Mouse (Mus musculus): ENCODE data around the gene Rhox4c.
"Not testable (repeated sequence)": the region's sequence is repeated elsewhere in the genome, so short reads cannot be mapped to it uniquely, and the experiment has no call there.

Rhox4c gene

DNA sequence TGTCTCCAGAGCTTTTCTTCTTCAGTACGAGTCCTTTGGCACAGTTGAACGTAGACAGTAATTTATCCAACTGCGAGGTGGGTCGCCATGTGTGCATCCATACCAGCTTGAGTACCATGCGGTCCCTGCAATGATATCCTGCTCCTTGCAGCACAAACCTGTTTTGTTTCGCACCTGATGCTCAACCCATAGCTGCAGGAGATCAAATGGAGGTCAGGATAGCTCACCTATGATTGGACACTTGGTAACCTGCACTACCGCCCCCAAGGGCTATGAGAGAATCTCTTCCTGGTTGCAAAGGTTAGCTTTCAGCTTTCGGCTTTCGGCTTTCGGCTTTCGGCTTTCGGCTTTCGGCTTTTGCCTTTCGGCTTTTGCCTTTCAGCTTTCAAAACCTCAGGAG lies at the start of gene Rhox4c:
TSS of gene Rhox4c (plus strand) at position 301 of the 400 bp plus-strand sequence.
- not testable (repeated sequence) for DNase-seq (ENCODE audit: low spot score)

GRCm38 (mm10) chrX:37432194-37432593 lies 47.9 kb upstream of the Rhox4c start, which contains the start of gene Rhox4b:
TSS of gene Rhox4b (plus strand) at chrX:37432494.
- not testable (repeated sequence) for DNase-seq (ENCODE audit: low spot score)

DNA sequence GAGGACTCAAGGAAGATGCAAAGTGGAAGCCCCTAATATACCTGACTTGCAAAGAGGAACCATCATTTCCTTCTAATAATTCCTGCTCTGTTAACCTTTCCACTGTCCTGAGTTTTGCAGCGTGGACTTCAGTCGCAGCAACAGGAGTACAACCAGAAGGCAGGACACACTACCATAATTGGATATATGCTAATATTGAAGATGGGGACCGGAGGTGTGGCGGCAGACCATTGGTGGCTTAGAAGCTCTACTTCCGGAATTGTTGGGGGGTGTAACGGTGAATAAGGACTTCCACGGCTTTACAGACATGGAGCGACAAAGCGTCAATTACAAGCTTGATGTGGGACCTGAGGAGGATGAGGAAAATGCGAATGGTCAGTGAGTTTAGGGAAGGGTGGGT lies 26.8 kb upstream of the Rhox4c start, which contains the start of gene Rhox2c:
TSS of gene Rhox2c (plus strand) at position 301 of the 400 bp plus-strand sequence.
- not testable (repeated sequence) for DNase-seq (ENCODE audit: low spot score)

- DNase-seq (ENCODE audit: low spot score) = not testable (repeated sequence)
These were observed 21.9 kb upstream of the Rhox4c start, which contains the start of gene Rhox3c for GRCm38 (mm10) chrX:37458285-37458684. TSS of gene Rhox3c (plus strand) at chrX:37458585.

- not testable (repeated sequence) for DNase-seq (ENCODE audit: low spot score)
These were observed 33.9 kb downstream of the Rhox4c start, which contains the start of gene Rhox4d for GRCm38 (mm10) chrX:37514059-37514458. TSS of gene Rhox4d (plus strand) at chrX:37514359.

DNA sequence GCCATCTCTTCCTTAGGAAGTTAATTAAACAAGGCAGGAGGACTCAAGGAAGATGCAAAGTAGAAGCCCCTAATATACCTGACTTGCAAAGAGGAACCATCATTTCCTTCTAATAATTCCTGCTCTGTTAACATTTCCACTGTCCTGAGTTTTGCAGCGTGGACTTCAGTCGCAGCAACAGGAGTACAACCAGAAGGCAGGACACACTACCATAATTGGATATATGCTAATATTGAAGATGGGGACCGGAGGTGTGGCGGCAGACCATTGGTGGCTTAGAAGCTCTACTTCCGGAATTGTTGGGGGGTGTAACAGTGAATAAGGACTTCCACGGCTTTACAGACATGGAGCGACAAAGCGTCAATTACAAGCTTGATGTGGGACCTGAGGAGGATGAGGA lies 50.0 kb downstream of the Rhox4c start, which contains the start of gene Rhox2e:
TSS of gene Rhox2e (plus strand) at position 301 of the 400 bp plus-strand sequence.
- DNase-seq (ENCODE audit: low spot score) = not testable (repeated sequence)

All from urinary bladder, postnatal 10 days (tissue).